Mouse (Mus musculus) myocyte (in vitro differentiated cells): Measurements from ENCODE around the gene Abhd15.
"Not testable (repeated sequence)": the region's sequence is repeated elsewhere in the genome, so short reads cannot be mapped to it uniquely, and the experiment has no call there.

Experiments used
- MYOD1 ChIP-seq, 3 experiments: IDR thresholded peaks; one replicate each; pipeline ENCODE4 v1.6.1; 2011; ENCODE audit warnings: control low read depth in 2 of 3, low read depth in 2 of 3, mild to moderate bottlenecking in 2 of 3, moderate library complexity in 1 of 3; ENCODE audit not compliant: insufficient read length in 2 of 3, control insufficient read depth in 1 of 3
- MYOG ChIP-seq, 3 experiments: IDR thresholded peaks; one replicate each; pipeline ENCODE4 v1.6.1; 2011; ENCODE audit warnings: control low read depth in 2 of 3, low read depth in 2 of 3, mild to moderate bottlenecking in 2 of 3; ENCODE audit not compliant: insufficient read length in 2 of 3, control insufficient read depth in 1 of 3, insufficient read depth in 1 of 3
- POLR2A ChIP-seq: IDR thresholded peaks from one replicate; pipeline ENCODE4 v1.6.1; 2011; ENCODE audit warnings: low read depth, mild to moderate bottlenecking, control low read depth, moderate library complexity; ENCODE audit not compliant: insufficient read length
- POLR2AphosphoS2 ChIP-seq: IDR thresholded peaks from one replicate; pipeline ENCODE4 v1.6.1; 2011; ENCODE audit warnings: low read depth, control low read depth; ENCODE audit not compliant: insufficient read length

DNA sequence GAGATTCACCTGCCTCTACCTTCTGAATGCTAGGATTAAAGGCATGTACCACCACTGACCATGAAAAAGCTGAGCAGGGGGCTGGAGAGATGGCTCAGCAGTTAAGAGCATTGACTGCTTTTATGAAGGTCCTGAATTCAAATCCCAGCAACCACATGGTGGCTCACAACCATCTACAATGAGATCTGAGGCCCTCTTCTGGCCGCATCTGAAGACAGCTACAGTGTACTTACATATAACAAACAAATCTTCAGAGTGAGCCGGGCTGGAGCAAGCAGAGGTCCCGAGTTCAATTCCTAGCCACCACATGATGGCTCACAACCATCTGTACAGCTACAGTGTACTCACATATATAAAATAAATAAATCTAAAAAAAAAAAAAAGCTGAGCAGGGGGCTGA lies 13.5 kb downstream of the Abhd15 start:
- not testable (repeated sequence) for TF ChIP-seq POLR2A; POLR2AphosphoS2; MYOD1 (IDR thresholded peaks at IDR 0.05; ENCODE audit: control insufficient read depth in 1 of 3, insufficient read length in 2 of 3, low read depth in 2 of 3); MYOG (IDR thresholded peaks at IDR 0.05; ENCODE audit: control insufficient read depth in 1 of 3, insufficient read depth in 1 of 3, insufficient read length in 2 of 3, low read depth in 2 of 3)
